Mouse (Mus musculus): ENCODE data around the gene Tac1. TPM values are rescaled to one million over a fixed set of nuclear protein-coding genes. Genes with fewer than 3 reads are reported as not detected.
"Not testable (repeated sequence)": the region's sequence is repeated elsewhere in the genome, so short reads cannot be mapped to it uniquely, and the experiment has no call there.

Gene Tac1
- polyA plus RNA-seq, 1 experiment, result not detected

- Histone ChIP-seq H3K27ac (ENCODE audit: insufficient read depth, low read depth, low read length) (no peak overlapping the region), H3K4me3 (ENCODE audit: insufficient read depth, low read length) (no peak overlapping the region)
Measured at GRCm38 (mm10) chr6:7600228-7600627, 45.5 kb downstream of the Tac1 start.

GRCm38 (mm10) chr6:7601353-7602094 is 46.8 kb downstream of the Tac1 start:
- Histone ChIP-seq H3K27ac (ENCODE audit: insufficient read depth, low read depth, low read length) (no peak overlapping the region), H3K4me3 (ENCODE audit: insufficient read depth, low read length) (no peak overlapping the region), H3K4me1 (ENCODE audit: control insufficient read depth, insufficient read depth, low read length) (no peaks in the 10 kb centered on the region)
- no peak for TF ChIP-seq CTCF (IDR thresholded peaks at IDR 0.05; ENCODE audit: low read depth, low read length)
- no peak for TF ChIP-seq POLR2A (IDR thresholded peaks at IDR 0.05; ENCODE audit: borderline replicate concordance, low read depth, low read length)

More at GRCm38 (mm10) chr6:7600228-7600627, 45.5 kb downstream of the Tac1 start:
- H3K4me1 ChIP-seq (ENCODE audit: control insufficient read depth, insufficient read depth, low read length), result no peaks in the 10 kb centered on the region
- TF ChIP-seq CTCF (IDR thresholded peaks at IDR 0.05; ENCODE audit: low read depth, low read length) (no peak), POLR2A (IDR thresholded peaks at IDR 0.05; ENCODE audit: borderline replicate concordance, low read depth, low read length) (no peak)

- H3K4me1 ChIP-seq (ENCODE audit: control insufficient read depth, insufficient read depth, low read length); H3K27ac ChIP-seq (ENCODE audit: insufficient read depth, low read depth, low read length); H3K4me3 ChIP-seq (ENCODE audit: insufficient read depth, low read length): not testable (repeated sequence)
Measured at GRCm38 (mm10) chr6:7613676-7614075, 59.0 kb downstream of the Tac1 start.

Other genes starting within 250 kb of the Tac1 start
- gene Asns, start 138.4 kb downstream of the Tac1 start, polyA plus RNA-seq (2012; ENCODE audit: insufficient read depth, insufficient read length, missing spikeins), result 9.3 and 9.6 TPM in 2 replicates

Measured in bone marrow macrophage, adult 2 months (primary cell).